Mouse (Mus musculus) lung, postnatal 36 days (tissue): ENCODE results near the gene Paqr7.

Source experiments
- DNase-seq: peaks from one replicate; pipeline ENCODE4 v3.0.0; 2022; ENCODE audit warnings: mixed read lengths

Gene Paqr7

DNA sequence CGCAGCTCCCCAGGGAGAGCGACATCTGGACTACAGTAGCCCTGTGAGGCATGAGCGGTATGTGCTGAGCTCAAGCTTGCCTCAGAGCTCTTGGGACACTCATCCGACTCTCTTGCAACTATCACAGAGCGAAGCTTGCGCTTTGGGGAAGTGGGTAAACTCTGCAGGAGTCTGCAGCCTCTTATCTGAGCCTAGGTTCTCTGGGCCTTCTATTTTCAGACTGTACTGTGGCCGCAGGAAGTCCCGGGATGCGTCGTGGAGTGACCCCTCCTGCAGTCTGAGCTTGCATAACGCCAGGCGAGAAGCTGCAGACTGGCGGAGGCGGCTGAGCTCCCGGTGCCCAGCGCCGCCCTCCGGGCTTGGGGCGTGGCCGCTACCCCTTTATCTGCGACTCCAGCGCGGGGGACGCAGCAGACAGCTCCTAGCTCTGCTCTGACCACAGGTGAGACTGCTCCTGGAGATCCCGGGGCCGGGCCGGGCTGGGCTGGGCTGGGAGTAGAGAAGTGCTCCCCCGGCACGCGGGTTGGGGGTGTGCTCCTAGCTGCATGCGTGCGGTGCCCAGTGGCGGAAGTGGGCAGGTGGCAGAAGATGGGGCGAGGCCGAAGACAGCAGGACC is at the start of gene Paqr7:
Gene Paqr7, plus strand, starts transcription at position 103 of the 616 bp plus-strand sequence.
- DNase-seq, result peak; percentile 90

DNA sequence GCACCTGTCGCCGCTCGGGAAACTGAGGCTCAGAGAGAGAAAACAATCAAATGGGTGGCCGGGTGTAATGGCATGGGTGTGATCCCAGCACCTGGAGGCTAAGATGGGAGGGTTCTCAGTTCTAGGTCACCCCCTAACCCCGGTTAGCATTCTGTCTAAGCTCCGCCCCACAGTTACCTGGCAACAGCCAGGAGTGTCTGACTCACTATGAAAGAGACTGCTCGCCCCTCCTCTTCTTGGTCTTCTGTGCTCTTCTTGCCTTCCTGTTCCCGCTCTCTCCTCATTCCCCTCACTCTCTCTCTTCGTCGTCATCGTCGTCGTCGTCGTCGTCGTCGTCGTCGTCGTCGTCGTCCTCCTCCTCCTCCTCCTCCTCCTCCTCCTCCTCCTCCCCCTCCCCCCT is 48.5 kb upstream of the Paqr7 start:
- peak; percentile 43 for DNase-seq

- DNase-seq, result peak; percentile 29
Measured at GRCm38 (mm10) chr4:134449595-134450391, 46.7 kb upstream of the Paqr7 start.

DNA sequence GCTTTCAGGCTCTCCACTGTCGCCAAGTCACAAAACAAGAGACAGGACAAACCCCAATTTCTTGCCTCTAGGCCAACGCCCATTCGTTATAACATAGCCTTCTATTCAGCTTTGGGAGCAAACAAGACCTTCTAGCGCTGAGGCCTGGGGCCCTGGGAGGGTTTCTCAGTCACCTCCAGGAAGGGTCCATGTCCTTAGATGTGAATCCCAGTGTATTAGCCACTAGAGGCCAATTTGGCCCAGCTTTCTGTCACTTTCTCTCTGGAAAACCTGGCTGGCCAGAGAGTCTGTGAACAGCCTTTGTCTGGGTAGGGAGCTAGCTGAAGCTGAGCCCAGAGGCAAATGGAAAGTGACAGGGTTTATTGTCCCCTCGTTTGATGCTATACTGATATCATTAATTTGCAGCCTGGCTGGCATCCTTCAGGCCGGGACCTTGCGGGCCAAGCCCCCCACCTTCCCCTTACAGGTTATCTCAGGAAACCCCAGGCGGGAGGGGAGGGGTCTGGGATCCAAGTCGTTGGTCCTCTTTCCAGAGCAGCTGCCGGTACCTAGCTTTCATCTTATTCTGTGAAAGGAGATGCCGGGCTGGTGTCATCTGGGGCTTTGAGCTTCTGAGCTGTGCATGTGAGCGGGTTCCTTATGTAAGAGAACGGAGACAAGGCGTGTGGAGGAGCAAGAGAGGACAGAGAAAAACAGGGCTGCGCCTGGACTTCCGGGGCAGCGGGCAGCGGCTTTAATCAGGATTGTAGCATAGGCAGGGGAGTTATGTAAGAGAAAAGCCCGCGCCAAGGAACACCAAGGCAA is 45.9 kb upstream of the Paqr7 start:
- peak; percentile 64 for DNase-seq

DNA sequence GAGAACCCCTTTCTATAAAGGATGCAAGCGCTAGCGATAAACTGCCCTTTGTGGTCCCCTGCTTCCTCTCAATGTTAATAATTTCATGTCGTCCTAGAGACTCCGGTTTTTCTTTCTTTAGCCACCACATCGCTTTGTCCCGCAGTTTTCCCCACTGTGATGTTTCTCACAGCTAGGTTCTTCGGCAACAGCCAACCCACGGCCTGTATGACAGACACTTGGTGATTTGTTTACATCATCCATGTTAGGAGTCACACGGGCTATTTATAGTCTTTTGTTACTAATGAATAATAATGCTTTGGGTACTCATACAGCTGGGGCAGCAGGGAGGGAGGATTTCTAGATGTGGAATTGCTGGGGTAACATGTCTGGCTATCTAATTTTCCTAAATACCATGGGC is 45.0 kb upstream of the Paqr7 start:
- no peak for DNase-seq

DNA sequence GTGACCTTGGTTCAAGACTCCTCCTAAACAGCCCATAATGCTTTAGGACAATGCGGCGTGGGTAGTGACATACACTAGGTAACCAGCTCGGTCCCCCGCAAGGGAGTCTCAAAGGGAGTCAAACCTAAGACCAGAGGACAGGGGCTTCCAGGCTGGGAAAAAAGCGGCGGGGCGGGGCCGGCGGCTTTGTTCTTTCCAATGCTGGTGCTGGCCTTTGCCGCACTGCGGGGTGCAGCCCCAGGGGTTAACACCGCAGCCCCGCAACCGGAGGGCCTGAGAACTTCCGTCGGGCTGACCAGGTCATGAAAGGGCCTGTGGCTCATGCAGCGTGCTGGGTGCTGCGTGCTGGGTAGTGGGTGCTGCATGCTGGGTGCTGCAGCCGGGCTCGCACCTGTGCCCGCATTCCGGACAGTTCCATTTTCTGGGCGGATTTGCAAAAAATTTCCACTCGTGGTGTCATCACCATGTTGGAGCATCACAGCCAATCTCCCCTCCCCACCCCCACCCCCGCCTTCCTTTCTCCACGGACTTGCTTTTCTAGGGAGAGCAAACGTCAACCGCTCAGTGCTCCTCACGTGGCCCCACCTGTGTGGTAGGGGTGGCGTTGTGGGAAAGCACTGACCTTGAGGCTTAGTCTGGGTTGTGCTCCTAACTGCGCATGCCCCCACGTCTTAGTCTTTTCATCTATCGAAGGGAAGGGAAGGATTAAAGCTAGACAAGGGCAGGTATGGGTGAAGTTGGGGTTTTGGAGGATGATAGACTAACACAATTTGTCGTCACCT is 42.7 kb upstream of the Paqr7 start:
- no peak for DNase-seq

DNA sequence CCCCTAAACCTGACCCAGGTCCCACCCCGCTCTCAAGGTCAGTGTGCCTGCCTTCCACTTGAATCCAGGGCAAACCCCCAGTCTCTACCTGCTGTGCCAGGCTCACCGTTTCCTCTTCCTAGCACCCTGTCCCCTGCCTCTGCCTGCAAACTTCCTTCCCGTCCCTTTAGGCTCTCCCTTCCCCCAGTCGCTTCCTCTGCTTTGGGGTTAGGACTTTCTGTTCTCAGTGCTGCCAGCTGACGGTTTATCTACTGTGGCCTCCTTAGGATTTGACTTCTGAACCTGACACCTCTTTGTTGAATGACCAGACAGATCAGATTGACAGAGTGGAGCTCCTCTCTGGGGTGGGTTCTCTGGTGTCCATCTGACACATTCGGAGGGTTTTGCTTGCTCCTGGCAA is 41.2 kb upstream of the Paqr7 start:
- peak; percentile 72 for DNase-seq

- DNase-seq, result no peak
Measured at GRCm38 (mm10) chr4:134457130-134457825, 39.2 kb upstream of the Paqr7 start.

DNA sequence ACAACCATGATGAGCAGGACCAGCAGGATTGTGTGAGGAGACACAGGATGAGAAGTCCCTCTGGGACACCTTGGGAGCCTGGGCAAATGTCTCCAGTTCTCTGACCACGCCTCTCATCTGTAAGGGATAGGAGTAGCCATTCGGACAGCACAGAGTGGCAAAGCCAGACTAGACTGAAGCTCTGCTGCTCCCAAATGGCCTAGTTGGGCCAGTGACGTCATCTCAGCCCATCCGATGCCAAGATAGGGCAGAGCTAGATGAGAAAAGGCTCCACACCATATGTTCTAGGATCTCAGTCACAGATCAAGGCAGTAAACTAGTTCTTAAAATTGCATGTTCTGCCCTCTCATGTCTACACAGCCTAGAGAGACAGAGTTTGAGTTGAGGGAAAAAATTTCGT is 37.6 kb upstream of the Paqr7 start:
- DNase-seq, result no peak

DNA sequence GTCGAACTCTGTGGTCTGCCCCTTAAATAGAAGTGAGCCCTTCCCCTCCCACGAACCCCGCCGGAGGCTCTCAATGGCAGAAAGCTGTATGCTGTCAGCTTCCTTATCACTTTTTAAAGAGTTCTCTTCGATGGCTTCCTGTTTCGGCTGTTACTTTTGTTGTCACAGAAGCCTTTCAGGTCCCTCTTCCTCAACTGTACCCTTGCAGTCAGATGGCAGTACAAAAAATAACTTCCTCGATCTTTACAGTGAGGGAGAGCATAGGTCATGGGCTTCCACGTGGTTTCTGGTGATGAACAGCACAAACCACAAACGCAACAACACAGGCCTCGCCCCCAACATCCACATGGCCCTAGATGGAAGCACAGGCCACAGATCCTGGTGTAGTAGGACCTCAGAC is 36.2 kb upstream of the Paqr7 start:
- DNase-seq, result peak; percentile 52

- DNase-seq, result no peak
Measured at GRCm38 (mm10) chr4:134461252-134461651, 35.2 kb upstream of the Paqr7 start.

DNA sequence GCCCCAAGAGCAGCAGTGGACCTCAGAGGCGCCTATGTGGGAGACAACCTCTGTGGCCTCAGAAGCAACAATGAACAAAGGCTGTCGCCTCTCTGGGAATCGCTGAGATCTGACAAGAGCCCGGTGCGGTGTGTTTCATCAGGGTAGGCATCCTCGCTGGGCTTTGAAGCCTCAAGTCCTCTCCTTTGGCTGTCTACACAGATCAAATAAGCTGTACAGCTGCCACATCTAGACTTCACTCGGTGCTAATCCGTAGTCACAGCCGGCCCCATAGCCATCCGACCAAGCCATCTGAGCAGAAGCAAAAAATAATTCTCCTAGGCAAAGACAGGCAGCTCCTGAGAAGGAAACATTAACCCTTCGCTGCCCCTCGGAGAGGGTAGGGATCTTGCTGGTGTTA is 30.7 kb upstream of the Paqr7 start:
- no peak for DNase-seq

DNA sequence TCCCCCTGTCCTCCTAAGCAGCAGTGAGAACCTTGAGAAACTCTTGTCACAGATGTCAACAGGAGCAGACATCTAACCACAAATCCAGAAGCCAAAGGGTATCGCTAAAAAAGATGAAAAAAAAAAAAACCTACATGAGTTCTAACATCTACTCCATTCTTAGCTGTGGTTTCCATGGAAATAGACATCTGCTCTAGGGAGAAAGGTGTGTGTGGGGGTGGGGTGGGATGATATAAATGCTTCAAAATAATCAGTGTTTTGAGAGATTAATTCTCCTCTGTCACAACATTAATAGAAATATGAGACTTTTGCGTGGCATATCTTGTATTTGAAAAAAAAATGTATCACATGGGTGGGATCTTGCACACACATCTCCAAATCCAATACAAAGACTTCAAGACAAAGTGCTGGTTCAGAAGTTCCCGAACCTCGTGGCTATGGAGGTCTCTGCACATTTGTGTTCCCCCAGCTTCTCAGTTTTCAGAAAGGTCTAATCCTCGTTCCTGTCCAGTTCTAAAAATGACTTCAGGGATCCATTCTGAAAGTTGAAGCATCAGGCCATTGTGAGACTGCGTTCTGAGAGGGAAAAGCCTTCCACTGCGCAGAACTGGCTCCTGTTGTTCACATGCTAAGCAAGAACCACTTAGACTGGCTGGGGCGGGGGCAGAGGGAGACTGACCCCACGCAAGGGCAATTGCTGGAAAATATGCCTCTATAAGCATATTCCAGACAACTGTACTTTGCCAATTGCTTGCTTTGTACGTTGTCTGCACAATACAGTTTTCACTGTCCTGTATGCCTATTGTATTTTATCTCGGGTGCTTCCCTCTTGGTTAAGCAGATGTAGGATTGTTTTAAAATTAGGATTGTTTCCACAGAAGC is 29.9 kb upstream of the Paqr7 start:
- DNase-seq, result no peak

DNA sequence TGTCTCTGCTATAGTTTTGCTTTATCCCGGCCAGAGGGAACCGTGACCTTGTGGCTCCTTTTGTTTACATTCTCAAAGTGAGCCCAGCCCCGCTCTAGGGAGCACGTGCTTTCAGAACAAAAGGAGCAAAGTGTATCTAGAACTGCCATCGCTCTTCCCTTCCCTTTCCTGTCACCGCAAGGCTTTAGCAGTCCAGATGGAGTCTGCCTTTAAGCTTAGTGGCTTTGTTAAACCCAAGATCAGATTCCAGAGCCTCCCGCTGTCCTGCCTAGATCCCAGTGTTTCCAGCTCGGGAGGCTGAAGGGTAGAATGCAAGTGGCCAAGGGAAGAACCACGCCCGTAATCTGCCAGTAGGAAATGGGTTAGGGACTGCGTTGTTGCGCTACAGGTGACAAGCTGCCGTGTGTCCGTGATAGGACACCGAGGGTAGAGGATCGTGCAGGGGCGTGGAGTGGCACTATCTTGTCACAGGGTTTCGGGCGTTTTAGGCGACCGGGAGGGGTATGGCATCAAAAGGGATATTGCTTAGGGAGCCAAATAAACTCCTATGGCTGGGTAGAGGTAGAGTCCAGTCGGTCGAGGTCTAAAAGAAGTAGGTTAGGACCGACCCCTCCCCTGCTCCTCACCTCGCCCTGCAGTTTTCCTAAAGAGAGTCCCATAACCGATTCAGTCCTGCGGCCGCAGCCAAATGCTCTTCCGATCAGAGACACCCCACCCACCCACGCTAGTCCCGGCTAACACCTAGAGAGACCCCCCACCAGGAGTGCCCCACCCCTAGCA is 28.9 kb upstream of the Paqr7 start:
- DNase-seq, result peak; percentile 88

DNA sequence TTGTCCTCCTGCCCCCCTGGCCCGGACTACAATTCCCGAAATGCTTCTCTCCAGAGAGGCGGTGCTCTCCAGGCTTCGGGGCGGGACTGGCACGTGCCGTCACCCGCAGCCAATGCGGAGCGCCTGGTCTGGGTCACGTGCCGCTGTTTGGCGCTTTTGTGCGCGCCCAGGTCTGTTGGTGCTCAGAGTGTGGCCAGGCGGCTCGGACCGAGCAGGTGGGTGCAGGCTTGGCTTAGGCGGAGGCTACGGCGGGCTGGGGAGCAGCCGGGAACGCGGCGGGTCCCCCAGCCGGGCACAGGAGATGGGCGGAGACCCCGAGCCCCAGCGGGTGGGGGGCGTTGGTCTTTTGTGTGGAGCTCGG is 28.3 kb upstream of the Paqr7 start, which contains the start of gene Stmn1:
Gene Stmn1, plus strand, starts transcription at position 106 of the 361 bp plus-strand sequence.
- peak; percentile 97 for DNase-seq

- DNase-seq, result peak; percentile 96
Measured at GRCm38 (mm10) chr4:134468578-134469266, 27.8 kb upstream of the Paqr7 start.

DNA sequence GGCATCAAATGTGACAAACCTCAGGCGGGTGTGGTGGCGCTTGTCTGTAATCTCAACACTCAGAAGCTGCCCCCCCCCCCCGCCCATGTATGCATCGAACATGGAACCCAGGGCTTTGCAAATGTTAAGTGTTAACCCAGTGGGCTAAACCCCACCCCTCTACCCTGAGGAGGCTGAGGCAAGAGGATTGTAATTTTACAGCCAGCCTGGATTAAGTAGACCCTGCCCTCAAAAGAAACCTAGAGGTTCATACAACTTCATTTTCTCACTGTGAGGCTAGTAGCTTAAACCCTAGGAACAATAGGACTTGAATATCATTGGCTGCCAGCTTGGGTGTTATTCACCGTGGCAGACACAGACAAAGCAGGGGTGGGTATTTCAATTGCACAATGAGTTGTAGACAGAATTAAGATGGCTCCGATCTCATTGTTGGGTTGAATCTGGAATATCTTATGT is 27.1 kb upstream of the Paqr7 start:
- DNase-seq, result no peak

GRCm38 (mm10) chr4:134469985-134470384 is 26.5 kb upstream of the Paqr7 start:
- no peak for DNase-seq

DNA sequence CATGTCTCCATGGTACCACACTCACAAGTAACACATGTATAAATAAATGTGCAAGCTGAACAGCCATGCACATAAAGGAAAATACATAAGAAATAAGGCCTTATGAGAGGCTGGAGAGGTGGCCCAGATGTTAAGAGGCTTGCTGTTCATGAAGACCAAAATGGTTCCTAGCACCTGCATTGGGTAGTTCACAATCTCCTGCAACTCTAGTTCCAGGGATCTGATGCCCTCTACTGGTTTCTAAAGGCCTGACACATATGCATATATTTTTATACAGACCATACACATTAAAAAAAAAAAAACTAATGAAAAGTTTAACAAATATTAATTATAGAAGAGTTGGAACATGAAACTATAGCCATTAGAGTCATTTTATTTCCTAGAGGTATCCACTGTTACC is 25.0 kb upstream of the Paqr7 start:
- DNase-seq, result peak; percentile 44

DNA sequence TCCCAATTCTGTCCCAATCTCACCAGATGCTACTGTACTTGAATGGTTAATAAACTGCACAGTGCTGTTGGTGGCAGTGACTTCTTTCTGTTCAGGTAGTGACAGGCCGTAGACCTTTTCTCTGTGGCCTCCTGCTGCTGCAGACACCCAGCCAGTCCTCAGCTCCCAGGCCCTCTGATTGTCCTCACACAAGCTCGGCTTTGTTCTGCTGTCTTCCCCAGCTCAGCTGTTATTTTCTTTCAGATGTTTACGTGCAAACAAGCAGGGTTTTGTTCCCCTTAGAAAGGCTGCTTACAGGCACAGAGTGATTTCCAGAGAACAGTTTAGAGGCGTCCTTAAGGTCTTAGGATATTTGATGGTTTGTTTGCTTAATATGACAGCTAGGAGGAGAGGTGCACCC is 22.7 kb upstream of the Paqr7 start:
- DNase-seq, result no peak
